Mouse (Mus musculus) ES-E14 (cell line): ENCODE results near the gene Pde8a. TPM values are rescaled to one million over a fixed set of nuclear protein-coding genes. Genes with fewer than 3 reads are reported as not detected.

Source experiments
- DNase-seq: peaks from one replicate; pipeline ENCODE4 v3.0.0-alpha.2; 2013; ENCODE audit warnings: low read depth, low spot score
- H3K27ac ChIP-seq: 2 replicates; pipeline ENCODE4 v1.5.1; 2012; ENCODE audit warnings: low read depth, mild to moderate bottlenecking, low read length, moderate library complexity, mixed read lengths; ENCODE audit not compliant: poor library complexity, insufficient read depth, severe bottlenecking
- H3K36me3 ChIP-seq: 2 replicates; pipeline ENCODE4 v1.6.1; 2012; ENCODE audit warnings: mild to moderate bottlenecking, low read length, moderate library complexity, mixed read lengths; ENCODE audit not compliant: control insufficient read depth, poor library complexity, insufficient read depth, severe bottlenecking
- H3K4me1 ChIP-seq, 2 experiments: fragments of 150-350 bp in 1 of 2; sonication (generic) in 1 of 2; 2 replicates each; pipeline ENCODE4 v1.6.1; 2012; ENCODE audit warnings: low read length in 2 of 2, mild to moderate bottlenecking in 1 of 2, mixed read lengths in 1 of 2; ENCODE audit not compliant: control insufficient read depth in 2 of 2, insufficient read depth in 2 of 2, poor library complexity in 1 of 2
- H3K4me3 ChIP-seq, 2 experiments: fragments of 150-350 bp in 1 of 2; sonication (generic) in 1 of 2; 2 replicates each; pipeline ENCODE4 v1.5.1; 2012; ENCODE audit warnings: low read length in 2 of 2, low read depth in 1 of 2, mild to moderate bottlenecking in 1 of 2, mixed read lengths in 1 of 2; ENCODE audit not compliant: insufficient read depth in 1 of 2, poor library complexity in 1 of 2, severe bottlenecking in 1 of 2
- H3K9ac ChIP-seq: 2 replicates; pipeline ENCODE4 v1.6.1; 2012; ENCODE audit warnings: low read depth, mild to moderate bottlenecking, low read length, mixed read lengths; ENCODE audit not compliant: poor library complexity, insufficient read depth, severe bottlenecking
- H3K9me3 ChIP-seq: fragments of 150-350 bp; sonication (generic); 2 replicates; pipeline ENCODE4 v1.6.1; 2012; ENCODE audit warnings: low read depth, mild to moderate bottlenecking, low read length; ENCODE audit not compliant: control insufficient read depth, insufficient read depth
- CHD2 ChIP-seq: IDR thresholded peaks from 2 replicates; pipeline ENCODE4 v1.6.1; 2014; ENCODE audit warnings: mild to moderate bottlenecking, low read depth, low read length, inconsistent platforms
- HCFC1 ChIP-seq: IDR thresholded peaks from 2 replicates; pipeline ENCODE4 v1.6.1; 2012; ENCODE audit warnings: low read length, inconsistent platforms, borderline replicate concordance; ENCODE audit not compliant: insufficient read depth
- MAFK ChIP-seq: IDR thresholded peaks from 2 replicates; pipeline ENCODE4 v1.6.1; 2014; ENCODE audit warnings: mild to moderate bottlenecking, low read depth, low read length, inconsistent platforms; ENCODE audit not compliant: insufficient read depth
- ZC3H11A ChIP-seq: IDR thresholded peaks from 2 replicates; pipeline ENCODE4 v1.6.1; 2012; ENCODE audit warnings: low read depth, mild to moderate bottlenecking, inconsistent platforms, low read length, borderline replicate concordance
- ZNF384 ChIP-seq: IDR thresholded peaks from 2 replicates; pipeline ENCODE4 v1.6.1; 2012; ENCODE audit warnings: low read depth, low read length, inconsistent platforms
- in situ Hi-C, 2 experiments: fragments of 600-800 bp; cut with MboI; formaldehyde crosslinking; loops; one replicate each; pipeline ENCODE4 v1.15.1; 2025; ENCODE audit warnings: low sequenced_read_pairs in 2 of 2, inconsistent platforms in 1 of 2; ENCODE audit not compliant: unreplicated experiment in 2 of 2
- total RNA-seq: library from RNA; depleted of rRNA; stranded (reverse); fragments of 300-350 nt; gene quantifications from 2 replicates; pipeline ENCODE4 v1.2.3, GENCODE M21; 2012

Gene Pde8a
- total RNA-seq, 1 experiment, result 2.2 TPM

DNA sequence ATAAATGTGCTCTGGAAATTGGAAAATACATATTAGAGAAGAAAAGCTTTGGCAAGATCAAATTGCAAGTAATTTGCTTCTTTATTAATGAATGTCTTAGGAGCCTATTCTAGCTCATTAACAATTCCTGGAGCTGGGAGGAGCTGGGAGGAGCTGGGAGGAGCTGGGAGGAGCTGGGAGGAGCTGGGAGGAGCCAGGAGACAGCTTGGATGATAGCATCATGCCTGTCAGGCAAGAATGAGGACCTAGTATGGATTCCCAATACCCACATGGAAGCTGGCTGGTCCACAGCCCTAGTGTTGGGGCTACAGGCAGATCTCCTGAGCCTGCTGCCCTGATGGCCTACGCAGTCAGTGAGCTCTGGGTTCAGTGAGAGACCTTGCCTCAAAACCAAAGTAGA is 2.6 kb downstream of the Pde8a start:
- Histone ChIP-seq H3K9me3 (no peaks in the 10 kb centered on the region), H3K4me1 (peaks cover 4 to 8% of the 10 kb centered on the region in 2 experiments), H3K9ac (no peak overlapping the region), H3K4me3 (no peak overlapping the region), H3K27ac (no peak overlapping the region), H3K36me3 (no peaks in the 10 kb centered on the region)
- TF ChIP-seq ZNF384 (no peak), HCFC1 (no peak), CHD2 (no peak), ZC3H11A (no peak), MAFK (no peak)
- in situ Hi-C loops, result no loop called here
- DNase-seq, result no peak

DNA sequence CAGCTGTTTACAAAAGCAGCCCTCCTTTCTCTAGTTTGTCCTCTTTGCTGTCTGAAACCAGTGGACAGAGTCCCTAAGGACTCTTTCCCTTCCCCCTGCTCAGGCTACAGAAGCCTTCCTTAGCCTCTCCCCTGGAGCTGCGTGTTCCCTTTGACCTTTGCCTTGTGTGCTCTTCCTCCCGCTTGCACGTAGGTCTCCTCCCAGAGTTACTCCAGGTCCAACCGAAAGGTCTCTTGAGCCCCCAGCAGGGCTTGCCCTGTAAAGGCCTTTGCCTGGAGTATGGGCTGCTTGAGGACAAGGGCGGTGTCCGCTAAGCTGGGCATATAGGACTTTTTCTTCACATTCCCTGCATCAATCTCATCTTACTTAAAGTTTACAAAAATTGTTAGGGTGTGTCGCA is 5.9 kb downstream of the Pde8a start:
- Histone ChIP-seq H3K27ac (no peak overlapping the region), H3K4me3 (no peak overlapping the region), H3K36me3 (no peaks in the 10 kb centered on the region), H3K9me3 (no peaks in the 10 kb centered on the region), H3K9ac (no peak overlapping the region), H3K4me1 (peaks cover 0 to 3% of the 10 kb centered on the region in 2 experiments; a peak in 1 of 4 replicates)
- in situ Hi-C loops, result no loop called here
- no peak for TF ChIP-seq ZC3H11A
- DNase-seq, result no peak

DNA sequence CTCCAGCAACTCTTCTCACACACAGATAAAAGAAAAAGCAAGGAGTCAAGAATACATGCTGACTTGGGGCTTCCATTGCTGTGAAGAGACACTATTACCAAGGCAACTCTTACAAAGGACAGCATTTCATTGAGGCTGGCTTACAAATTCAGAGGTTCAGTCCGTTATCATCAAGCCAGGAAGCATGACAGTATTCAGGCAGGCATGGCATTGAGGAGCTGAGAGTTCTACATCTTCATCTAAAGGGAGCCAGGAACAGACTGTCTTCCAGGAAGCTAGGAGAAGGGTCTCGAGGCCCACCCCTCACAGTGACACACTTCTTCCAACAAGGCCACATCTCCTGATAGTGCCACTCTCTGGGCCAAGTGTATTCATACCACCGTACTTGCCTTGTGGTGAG is 7.0 kb downstream of the Pde8a start:
- TF ChIP-seq HCFC1 (no peak), CHD2 (no peak), ZC3H11A (no peak), ZNF384 (no peak), MAFK (no peak)
- Histone ChIP-seq H3K27ac (no peak overlapping the region), H3K9me3 (no peaks in the 10 kb centered on the region), H3K36me3 (no peaks in the 10 kb centered on the region), H3K4me3 (no peak overlapping the region), H3K4me1 (peaks cover 0 to 2% of the 10 kb centered on the region in 2 experiments; a peak in 1 of 4 replicates), H3K9ac (no peak overlapping the region)
- DNase-seq, result no peak
- in situ Hi-C loops, result no loop called here

DNA sequence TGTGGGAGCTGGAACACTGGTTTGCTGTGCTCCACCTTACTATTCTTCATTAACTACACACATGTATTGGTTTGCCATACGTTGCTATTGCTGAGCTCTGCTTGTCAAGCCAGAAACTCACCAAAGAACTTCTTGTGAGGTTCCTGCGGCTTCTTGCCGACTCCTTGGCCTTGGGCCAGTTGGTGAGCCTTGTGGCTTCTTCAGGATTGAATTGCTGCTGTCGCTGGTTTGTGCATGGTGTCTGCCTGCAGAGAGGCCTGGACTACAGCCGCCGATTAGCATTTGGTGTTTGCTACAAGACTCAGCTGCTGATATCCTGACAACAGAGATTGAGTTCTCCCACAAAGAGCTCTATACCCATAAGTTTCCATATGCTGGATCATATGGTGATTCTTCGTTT is 10.9 kb downstream of the Pde8a start:
- H3K36me3 ChIP-seq, result no peaks in the 10 kb centered on the region
- no peaks in the 10 kb centered on the region for H3K9me3 ChIP-seq
- no peak for TF ChIP-seq ZNF384
- TF ChIP-seq HCFC1, result no peak
- no peak overlapping the region for H3K9ac ChIP-seq
- H3K27ac ChIP-seq, result no peak overlapping the region
- no peak overlapping the region for H3K4me3 ChIP-seq
- DNase-seq, result no peak
- in situ Hi-C loops, result no loop called here
- no peaks in the 10 kb centered on the region for H3K4me1 ChIP-seq

DNA sequence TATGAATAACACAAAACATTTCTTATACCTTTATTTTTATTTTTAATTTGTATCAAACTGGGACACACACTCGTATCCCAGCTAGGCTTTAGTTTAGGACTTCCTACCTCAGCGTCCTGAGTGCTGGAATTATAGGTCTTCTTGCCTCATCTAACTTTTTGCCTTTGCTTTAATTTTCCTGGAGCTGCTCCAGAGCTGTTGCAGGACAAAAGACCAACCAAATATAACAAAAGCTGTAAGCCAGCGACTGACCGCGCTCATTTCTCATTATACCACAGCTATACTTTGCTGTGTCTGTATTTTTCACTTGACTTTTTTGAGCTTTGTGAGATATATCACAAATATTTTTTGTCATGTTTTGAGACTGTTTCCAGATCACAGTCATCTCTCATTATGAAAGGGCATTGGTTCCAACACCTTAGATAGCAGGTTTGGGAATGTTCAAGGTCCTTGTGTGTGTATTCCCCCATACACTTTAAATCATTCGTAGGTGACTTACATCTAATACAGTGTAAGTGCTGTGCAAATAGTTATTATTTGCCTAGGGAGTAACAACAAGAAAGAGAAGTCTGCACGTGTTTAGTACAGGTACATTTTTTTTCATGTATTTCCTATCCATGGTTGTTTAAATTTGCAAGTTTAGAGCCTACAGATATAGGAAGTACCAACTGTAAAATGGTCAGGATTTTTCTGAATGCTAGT is 16.8 kb downstream of the Pde8a start:
- Histone ChIP-seq H3K4me3 (no peak overlapping the region), H3K4me1 (peaks cover 0 to 4% of the 10 kb centered on the region in 2 experiments; a peak in 1 of 4 replicates), H3K36me3 (no peaks in the 10 kb centered on the region), H3K9me3 (no peaks in the 10 kb centered on the region), H3K27ac (no peak overlapping the region), H3K9ac (no peak overlapping the region)
- TF ChIP-seq CHD2 (no peak), ZC3H11A (no peak), HCFC1 (no peak), MAFK (no peak), ZNF384 (no peak)
- in situ Hi-C loops, result no loop called here
- no peak for DNase-seq
